Mouse (Mus musculus) kidney, embryonic 14.5 days (tissue): ENCODE results near the gene Patl1. TPM values are rescaled to one million over a fixed set of nuclear protein-coding genes. Genes with fewer than 3 reads are reported as not detected.
"Not testable (repeated sequence)": the region's sequence is repeated elsewhere in the genome, so short reads cannot be mapped to it uniquely, and the experiment has no call there.

Source experiments
- ATAC-seq: fragments of 200-750 bp; cut with Nextera tagmentation; 2 replicates; pipeline ENCODE4 v1.8.0; 2017; ENCODE audit warnings: moderate number of reproducible peaks, mild to moderate bottlenecking, moderate TSS enrichment, moderate library complexity; ENCODE audit not compliant: low FRiP score, low TSS enrichment
- H3K27ac ChIP-seq: fragments of 300-500 bp; sonication (generic); 2 replicates; pipeline ENCODE4 v1.5.1; 2014; ENCODE audit warnings: low read depth, mild to moderate bottlenecking, low read length, moderate library complexity, mixed read lengths
- H3K27me3 ChIP-seq: fragments of 300-500 bp; sonication (generic); 2 replicates; pipeline ENCODE4 v1.6.1; 2014; ENCODE audit warnings: mild to moderate bottlenecking, low read length; ENCODE audit not compliant: control insufficient read depth, insufficient read depth
- H3K36me3 ChIP-seq: fragments of 300-500 bp; sonication (generic); 2 replicates; pipeline ENCODE4 v1.6.1; 2014; ENCODE audit warnings: low read length, mixed read lengths; ENCODE audit not compliant: control insufficient read depth, insufficient read depth
- H3K4me1 ChIP-seq: fragments of 300-500 bp; sonication (generic); 2 replicates; pipeline ENCODE4 v1.6.1; 2014; ENCODE audit warnings: low read length, mixed read lengths; ENCODE audit not compliant: control insufficient read depth, insufficient read depth
- H3K4me2 ChIP-seq: fragments of 300-500 bp; sonication (generic); replicated peaks from 2 replicates; pipeline ENCODE4 v1.6.1; 2014; ENCODE audit warnings: low read depth, mild to moderate bottlenecking, low read length
- H3K4me3 ChIP-seq: fragments of 300-500 bp; sonication (generic); 2 replicates; pipeline ENCODE4 v1.5.1; 2014; ENCODE audit warnings: mild to moderate bottlenecking, low read length
- H3K9ac ChIP-seq: fragments of 300-500 bp; sonication (generic); 2 replicates; pipeline ENCODE4 v1.6.1; 2014; ENCODE audit warnings: low read depth, mild to moderate bottlenecking, low read length, moderate library complexity
- H3K9me3 ChIP-seq: fragments of 300-500 bp; sonication (generic); 2 replicates; pipeline ENCODE4 v1.6.1; 2016; ENCODE audit warnings: low read length; ENCODE audit not compliant: control insufficient read depth
- WGBS: fragments of 180-500 bp; shearing (Covaris S2); extraction: QIAGEN DNeasy Blood & Tissue Kit; methylation state at CpG from one replicate; pipeline ENCODE4 v1.1.7; 2014; 5-methylcytosine and 5-hydroxymethylcytosine counted together
- polyA plus RNA-seq: library from polyadenylated mRNA; unstranded; fragments of >200 nt; fragmentation: Nextera tagmentation; extraction: Ambion mirVana; gene quantifications from 2 replicates; pipeline ENCODE4 v1.2.1, GENCODE M21; 2014

The Patl1 gene
- polyA plus RNA-seq, result 15.8 and 23.6 TPM in 2 replicates

DNA sequence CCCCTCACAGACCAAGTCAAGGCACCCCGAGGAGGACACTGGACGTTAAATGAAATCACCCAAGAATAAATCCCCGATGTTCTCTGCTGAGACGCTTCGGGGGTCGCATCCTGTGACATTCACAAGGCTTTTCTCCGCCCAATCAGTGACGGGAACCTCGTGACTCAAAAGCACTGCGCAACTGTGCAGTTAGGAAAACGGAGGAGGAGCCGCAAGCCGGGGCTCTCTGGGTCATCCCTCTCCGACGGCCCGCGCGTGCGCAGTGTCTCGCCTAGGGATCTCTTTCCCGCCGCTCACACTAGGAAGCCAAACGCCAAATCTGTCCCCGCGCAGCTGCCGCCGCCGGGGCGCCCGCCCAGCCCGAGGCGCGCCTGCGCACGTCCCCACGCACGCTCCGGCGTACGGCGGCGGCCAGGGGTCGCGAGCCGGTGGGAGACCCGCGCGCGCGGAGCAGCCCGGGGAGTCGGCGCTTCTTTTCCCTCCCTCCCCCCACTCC, at the start of gene Patl1:
Gene Patl1, plus strand, starts transcription at position 363 of the 496 bp plus-strand sequence.
- peak; percentile 98 for ATAC-seq
- H3K9ac ChIP-seq, result peak within 1 kb of the TSS; percentile 89
- peak within 1 kb of the TSS; percentile 90 for H3K4me3 ChIP-seq
- peaks cover 10% of the 10 kb centered on the region; the same call in 1 of the 2 replicates for H3K4me1 ChIP-seq
- H3K27ac ChIP-seq, result peak within 1 kb of the TSS; percentile 91
- peak within 1 kb of the TSS; percentile 69 for H3K4me2 ChIP-seq
- H3K27me3 ChIP-seq, result no peaks in the 10 kb centered on the region
- peaks cover 17% of the 10 kb centered on the region for H3K36me3 ChIP-seq
- WGBS, result under 1% methylated on average over 53 of the region's 53 CpGs
- no peaks in the 10 kb centered on the region for H3K9me3 ChIP-seq

DNA sequence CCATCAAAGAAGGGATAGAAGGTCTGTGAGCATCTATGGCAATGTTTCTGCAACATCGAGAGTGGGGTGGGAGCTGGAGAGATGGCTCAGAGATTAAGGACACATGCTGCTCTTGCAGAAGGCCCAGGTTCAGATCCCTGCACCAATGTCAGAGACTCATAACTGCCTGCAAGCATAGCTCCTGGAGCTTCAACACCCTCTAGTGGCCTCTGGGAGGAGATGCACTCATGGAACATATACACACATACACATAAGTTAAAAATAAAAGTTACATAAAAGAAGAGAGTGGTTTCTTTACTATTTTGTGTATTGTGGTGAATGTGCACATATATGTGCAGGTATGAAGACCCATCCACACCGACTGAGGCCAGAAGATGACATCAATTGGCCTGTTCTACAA, 44.4 kb upstream of the Patl1 start:
- no peak overlapping the region for H3K27ac ChIP-seq
- H3K4me2 ChIP-seq, result no peak overlapping the region
- 84% methylated on average over 2 of the region's 2 CpGs for WGBS
- H3K27me3 ChIP-seq, result no peaks in the 10 kb centered on the region
- no peak for ATAC-seq
- H3K9ac ChIP-seq, result no peak overlapping the region
- no peaks in the 10 kb centered on the region for H3K36me3 ChIP-seq
- H3K4me3 ChIP-seq, result no peak overlapping the region
- peaks cover 3% of the 10 kb centered on the region; the same call in 1 of the 2 replicates for H3K9me3 ChIP-seq
- no peaks in the 10 kb centered on the region for H3K4me1 ChIP-seq

DNA sequence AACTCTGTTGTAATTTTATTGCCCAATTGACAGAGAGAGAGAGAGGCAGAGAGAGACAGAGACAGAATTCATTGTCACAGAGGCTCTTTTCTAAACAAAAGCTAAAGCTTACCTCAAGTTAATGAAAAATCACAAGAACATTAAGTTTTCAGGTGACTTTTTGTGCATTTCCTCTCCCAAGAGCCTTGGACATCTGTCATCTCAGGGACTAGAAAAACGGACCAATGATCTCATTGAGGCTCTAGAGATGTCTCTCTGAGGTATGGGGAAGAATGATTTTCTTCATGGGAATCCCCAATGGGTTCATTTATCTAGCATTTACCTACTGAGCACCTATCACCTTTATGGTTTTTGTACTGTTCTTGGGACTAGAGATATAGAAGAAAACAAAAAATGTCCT, 37.2 kb upstream of the Patl1 start, which contains the start of gene Olfr1419:
Gene Olfr1419, minus strand, starts transcription at position 101 of the 400 bp plus-strand sequence.
- Histone ChIP-seq H3K4me3 (no peak within 1 kb of the TSS), H3K27ac (no peak within 1 kb of the TSS), H3K4me2 (no peak within 1 kb of the TSS), H3K36me3 (no peaks in the 10 kb centered on the region), H3K9me3 (no peaks in the 10 kb centered on the region), H3K27me3 (no peaks in the 10 kb centered on the region), H3K4me1 (no peaks in the 10 kb centered on the region), H3K9ac (no peak within 1 kb of the TSS)
- no peak for ATAC-seq
- 55% methylated on average over 1 of the region's 1 CpGs for WGBS

DNA sequence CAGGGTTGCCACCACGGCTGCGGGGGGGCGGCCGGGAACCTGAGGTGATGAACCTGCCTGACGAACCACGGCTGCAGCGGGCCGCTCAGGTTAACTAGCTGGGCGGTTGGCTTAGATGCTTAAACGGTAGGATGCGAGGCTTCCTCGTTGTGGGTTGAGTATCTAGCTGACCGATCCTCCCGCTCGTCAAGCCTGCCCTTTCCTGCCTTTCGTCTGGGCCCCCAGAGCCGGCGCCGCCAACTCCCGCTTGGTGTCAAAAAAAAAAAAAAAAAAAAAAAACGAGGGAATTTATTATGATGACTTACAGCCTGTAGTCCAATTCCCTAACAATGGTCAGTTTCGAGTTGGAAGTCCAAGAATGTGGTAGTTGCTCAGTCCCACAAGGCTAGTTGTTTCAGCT, 33.8 kb upstream of the Patl1 start:
- H3K4me1 ChIP-seq, H3K4me2 ChIP-seq, H3K9me3 ChIP-seq: not testable (repeated sequence)

DNA sequence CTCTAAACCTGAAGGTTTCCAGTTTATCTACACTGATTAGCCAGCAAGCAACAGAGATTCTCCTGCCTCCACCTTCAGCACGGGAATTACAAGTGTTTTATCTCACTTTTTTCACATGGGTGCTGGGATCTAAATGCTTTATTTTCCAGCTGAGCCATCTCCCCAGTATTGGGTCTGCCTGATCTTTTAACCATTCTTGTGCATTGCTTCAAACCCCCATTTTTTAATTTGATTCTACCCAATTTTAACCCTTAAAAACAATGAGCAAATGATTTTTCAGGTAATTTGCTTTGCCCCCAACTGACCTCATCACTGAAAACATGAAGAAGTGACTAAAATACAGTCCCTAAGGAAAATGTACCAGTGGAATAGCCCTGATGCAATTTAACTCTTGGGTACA, 25.9 kb upstream of the Patl1 start, which contains the start of gene Olfr1420:
Gene Olfr1420, plus strand, starts transcription at position 301 of the 400 bp plus-strand sequence.
- Histone ChIP-seq H3K27me3 (no peaks in the 10 kb centered on the region), H3K4me1 (no peaks in the 10 kb centered on the region), H3K4me2 (no peak within 1 kb of the TSS), H3K9ac (no peak within 1 kb of the TSS), H3K9me3 (no peaks in the 10 kb centered on the region), H3K4me3 (no peak within 1 kb of the TSS), H3K36me3 (no peaks in the 10 kb centered on the region), H3K27ac (no peak within 1 kb of the TSS)
- WGBS, result 40% methylated on average over 1 of the region's 1 CpGs
- ATAC-seq, result no peak

More for the DNA sequence above, 33.8 kb upstream of the Patl1 start:
- not testable (repeated sequence) for H3K27ac ChIP-seq, H3K27me3 ChIP-seq, ATAC-seq, H3K4me3 ChIP-seq, H3K36me3 ChIP-seq, H3K9ac ChIP-seq
- WGBS, result 56% methylated on average over 21 of the region's 22 CpGs

DNA sequence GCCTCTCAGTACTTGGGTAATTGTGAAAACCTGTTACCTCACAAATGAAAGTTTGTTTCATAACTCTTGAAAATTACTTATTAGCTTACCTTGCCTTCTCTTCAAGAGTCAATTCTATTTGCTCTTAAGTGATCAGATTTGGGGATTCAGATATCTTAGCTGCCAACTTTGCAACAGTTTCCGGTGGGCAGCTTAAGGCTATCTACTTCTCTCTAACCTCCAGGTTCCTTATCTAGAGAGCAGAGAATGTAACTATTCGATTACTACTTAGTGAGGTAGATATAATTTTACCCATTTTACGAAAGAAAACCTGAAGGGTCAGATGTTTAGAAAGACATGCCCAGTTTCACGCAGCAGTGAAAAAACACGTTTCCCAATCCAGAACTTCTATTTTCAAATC, 1.2 kb upstream of the Patl1 start:
- H3K9me3 ChIP-seq, result no peaks in the 10 kb centered on the region
- peak overlapping the region; percentile 67; the same call in 1 of the 2 replicates for H3K4me2 ChIP-seq
- peaks cover 10% of the 10 kb centered on the region; the same call in 1 of the 2 replicates for H3K4me1 ChIP-seq
- H3K9ac ChIP-seq, result peak overlapping the region; percentile 89; the same call in 1 of the 2 replicates
- H3K27me3 ChIP-seq, result no peaks in the 10 kb centered on the region
- peaks cover 13% of the 10 kb centered on the region for H3K36me3 ChIP-seq
- no peak overlapping the region for H3K27ac ChIP-seq
- WGBS, result 90% methylated on average over 5 of the region's 5 CpGs
- no peak for ATAC-seq
- H3K4me3 ChIP-seq, result peak overlapping the region; percentile 90

DNA sequence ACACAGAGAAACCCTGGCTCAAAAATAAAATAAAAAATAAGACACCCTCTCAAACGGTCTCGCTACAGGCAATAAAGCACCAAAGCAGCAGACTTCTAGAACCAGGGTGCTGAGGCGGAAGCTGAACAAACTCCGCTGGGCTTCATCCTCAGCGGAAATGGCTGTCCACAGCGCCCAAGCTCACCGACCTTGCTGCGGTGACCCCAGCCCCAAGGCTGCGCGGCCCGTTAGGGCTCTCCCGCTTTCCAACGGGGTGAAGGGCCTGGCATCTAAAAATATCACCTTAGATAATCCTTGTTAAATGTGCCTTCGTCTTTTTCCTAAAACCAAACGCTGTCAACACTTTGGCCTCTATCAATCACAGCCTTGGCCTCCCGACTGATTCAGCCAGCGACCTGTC, 596 bp upstream of the Patl1 start:
- Histone ChIP-seq H3K9me3 (no peaks in the 10 kb centered on the region), H3K4me3 (peak overlapping the region; percentile 90), H3K27ac (peak overlapping the region; percentile 77; the same call in 1 of the 2 replicates), H3K9ac (peak overlapping the region; percentile 89), H3K36me3 (peaks cover 17% of the 10 kb centered on the region), H3K4me1 (peaks cover 10% of the 10 kb centered on the region; the same call in 1 of the 2 replicates), H3K4me2 (peak overlapping the region; percentile 67), H3K27me3 (no peaks in the 10 kb centered on the region)
- WGBS, result 1% methylated on average over 17 of the region's 17 CpGs
- ATAC-seq, result peak; percentile 42

DNA sequence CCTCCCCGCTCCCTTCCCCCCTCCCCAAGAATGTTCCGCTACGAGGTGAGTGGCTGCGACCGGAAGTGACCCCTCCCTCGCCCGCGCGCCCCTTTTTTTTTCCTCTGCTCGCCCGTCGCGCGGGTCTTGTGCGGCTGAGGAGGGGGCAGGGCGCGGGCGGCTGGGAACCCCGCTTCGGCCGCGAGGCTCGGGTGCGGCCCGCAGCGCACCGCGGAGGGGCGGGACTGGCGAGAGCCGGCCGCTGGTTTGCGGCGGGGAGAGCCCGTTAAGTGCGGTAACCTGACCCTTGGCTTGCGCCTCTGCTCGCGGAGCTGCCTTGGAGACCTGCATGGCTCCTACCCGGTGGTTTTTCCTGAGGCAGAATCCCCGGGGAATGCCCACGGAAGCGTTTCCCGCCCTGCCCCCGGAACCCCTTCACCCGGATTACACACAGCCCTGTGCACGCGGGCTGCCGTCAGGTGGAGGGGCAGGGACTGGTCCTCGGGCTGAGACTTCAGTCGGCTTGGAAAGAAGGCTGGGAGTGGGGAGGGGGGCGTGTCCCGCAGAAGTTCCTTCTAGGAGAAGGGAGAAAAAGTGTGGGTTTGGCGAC, 428 bp downstream of the Patl1 start:
- 1% methylated on average over 39 of the region's 54 CpGs for WGBS

DNA sequence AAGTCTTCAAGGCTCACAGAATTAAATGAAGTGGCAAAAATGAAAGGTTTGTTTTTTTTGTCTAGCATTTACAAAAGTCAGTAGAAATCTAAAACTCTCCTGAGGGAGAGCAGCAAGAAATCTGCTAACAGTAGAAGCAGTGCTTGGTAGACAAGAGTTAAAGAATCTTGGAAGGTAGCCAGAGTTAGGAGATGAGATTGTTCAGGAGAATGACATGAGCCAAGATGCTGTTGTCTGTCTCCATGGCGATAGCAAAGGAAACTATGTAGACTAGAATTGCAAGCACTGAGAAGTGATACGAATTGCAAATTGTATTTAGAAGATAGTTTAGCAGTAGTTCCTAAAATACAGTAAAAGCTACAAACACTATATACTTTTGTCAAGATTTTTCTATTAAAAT, 3.6 kb downstream of the Patl1 start:
- Histone ChIP-seq H3K27ac (no peak overlapping the region), H3K36me3 (peaks cover 25% of the 10 kb centered on the region), H3K9me3 (no peaks in the 10 kb centered on the region), H3K9ac (no peak overlapping the region), H3K27me3 (no peaks in the 10 kb centered on the region), H3K4me1 (peaks cover 10% of the 10 kb centered on the region; the same call in 1 of the 2 replicates), H3K4me3 (no peak overlapping the region), H3K4me2 (no peak overlapping the region)
- ATAC-seq, result no peak
- 64% methylated on average over 2 of the region's 2 CpGs for WGBS

More for the DNA sequence above, 428 bp downstream of the Patl1 start:
- Histone ChIP-seq H3K9ac (peak overlapping the region; percentile 89), H3K4me1 (peaks cover 10% of the 10 kb centered on the region; the same call in 1 of the 2 replicates), H3K27me3 (no peaks in the 10 kb centered on the region), H3K36me3 (peaks cover 17% of the 10 kb centered on the region), H3K4me3 (peak overlapping the region; percentile 90), H3K4me2 (peak overlapping the region; percentile 69), H3K9me3 (no peaks in the 10 kb centered on the region), H3K27ac (peak overlapping the region; percentile 91)
- peak; percentile 78 for ATAC-seq
